Mouse (Mus musculus): ENCODE results near the gene Adra1b.

DNA sequence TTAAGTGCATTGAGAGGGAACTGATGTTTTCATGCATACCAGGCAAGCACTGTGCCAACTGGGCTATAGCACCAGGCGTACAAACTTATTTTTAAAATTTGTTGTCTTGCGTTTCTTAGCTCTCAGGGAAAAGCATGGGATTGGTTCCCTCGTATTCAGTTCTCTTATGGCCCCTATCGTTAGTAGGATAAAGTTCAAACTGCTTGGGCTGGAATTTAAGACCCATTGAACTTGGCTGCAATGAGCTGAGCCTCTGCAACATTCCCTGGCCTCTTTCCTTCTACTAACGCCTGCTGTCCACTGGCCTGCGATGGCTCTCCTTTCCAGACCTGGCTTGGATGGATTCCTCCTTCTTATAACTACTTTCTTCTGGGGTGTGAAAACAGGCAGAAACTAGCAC, 110.6 kb downstream of the Adra1b start:
- TF ChIP-seq CTCF (IDR thresholded peaks at IDR 0.05; ENCODE audit: control insufficient read depth, insufficient read depth, low read length): no peak
- no peak for TF ChIP-seq POLR2A (IDR thresholded peaks at IDR 0.05; ENCODE audit: borderline replicate concordance, control insufficient read depth, low read depth, low read length)
